Mouse (Mus musculus) lung, embryonic 14.5 days (tissue): ENCODE measurements around the gene Tmem60. TPM values are rescaled to one million over a fixed set of nuclear protein-coding genes. Genes with fewer than 3 reads are reported as not detected.

Experiments used
- ATAC-seq: fragments of 200-750 bp; cut with Nextera tagmentation; 2 replicates; pipeline ENCODE4 v1.8.0; 2017; ENCODE audit warnings: mild to moderate bottlenecking, moderate TSS enrichment, moderate library complexity; ENCODE audit not compliant: insufficient read depth
- DNase-seq: peaks from one replicate; pipeline ENCODE4 v3.0.0-alpha.2; 2015
- H3K27ac ChIP-seq: fragments of 300-500 bp; sonication (generic); 2 replicates; pipeline ENCODE4 v1.5.1; 2014; ENCODE audit warnings: low read depth, mild to moderate bottlenecking, moderate library complexity
- H3K27me3 ChIP-seq: fragments of 300-500 bp; sonication (generic); 2 replicates; pipeline ENCODE4 v1.6.1; 2014; ENCODE audit warnings: low read length, control low read depth; ENCODE audit not compliant: insufficient read depth
- H3K36me3 ChIP-seq: fragments of 300-500 bp; sonication (generic); 2 replicates; pipeline ENCODE4 v1.6.1; 2014; ENCODE audit warnings: control low read depth; ENCODE audit not compliant: insufficient read depth
- H3K4me1 ChIP-seq: fragments of 300-500 bp; sonication (generic); 2 replicates; pipeline ENCODE4 v1.6.1; 2014; ENCODE audit warnings: antibody characterized with exemption, control low read depth; ENCODE audit not compliant: insufficient read depth
- H3K4me2 ChIP-seq: fragments of 300-500 bp; sonication (generic); 2 replicates; pipeline ENCODE4 v1.6.1; 2014; ENCODE audit warnings: mild to moderate bottlenecking
- H3K4me3 ChIP-seq: fragments of 300-500 bp; sonication (generic); 2 replicates; pipeline ENCODE4 v1.5.1; 2014; ENCODE audit warnings: low read depth, low read length
- H3K9ac ChIP-seq: fragments of 300-500 bp; sonication (generic); 2 replicates; pipeline ENCODE4 v1.6.1; 2014
- H3K9me3 ChIP-seq: fragments of 300-500 bp; sonication (generic); 2 replicates; pipeline ENCODE4 v1.6.1; 2016; ENCODE audit warnings: low read depth, low read length, control low read depth
- CTCF ChIP-seq: IDR thresholded peaks from 2 replicates; pipeline ENCODE4 v1.5.1; 2016; ENCODE audit warnings: antibody characterized with exemption, low read depth
- WGBS: fragments of 180-500 bp; shearing (Covaris S2); extraction: QIAGEN DNeasy Blood & Tissue Kit; methylation state at CpG from one replicate; pipeline ENCODE4 v1.1.7; 2014; 5-methylcytosine and 5-hydroxymethylcytosine counted together
- polyA plus RNA-seq: library from polyadenylated mRNA; unstranded; fragments of >200 nt; fragmentation: Nextera tagmentation; extraction: Ambion mirVana; gene quantifications from 2 replicates; pipeline ENCODE4 v1.2.1, GENCODE M21; 2014

Gene Tmem60
- polyA plus RNA-seq, 1 experiment from 2014 or later: 45.2 TPM

- Histone ChIP-seq H3K27me3 (no peaks in the 10 kb centered on the region), H3K4me1 (no peaks in the 10 kb centered on the region), H3K9ac (no peak overlapping the region), H3K27ac (no peak overlapping the region), H3K36me3 (no peaks in the 10 kb centered on the region), H3K4me2 (no peak overlapping the region), H3K9me3 (no peaks in the 10 kb centered on the region), H3K4me3 (no peak overlapping the region)
- no peak for TF ChIP-seq CTCF
- DNase-seq (peak; percentile 13), ATAC-seq (no peak)
- 57% methylated on average over 6 of the region's 6 CpGs for WGBS
These were observed 47.7 kb downstream of the Tmem60 start for GRCm38 (mm10) chr5:20929669-20930151.

GRCm38 (mm10) chr5:20930430-20930829, 48.4 kb downstream of the Tmem60 start:
- Histone ChIP-seq H3K9me3 (no peaks in the 10 kb centered on the region), H3K36me3 (no peaks in the 10 kb centered on the region), H3K9ac (no peak overlapping the region), H3K27ac (no peak overlapping the region), H3K4me3 (no peak overlapping the region), H3K4me2 (no peak overlapping the region), H3K27me3 (no peaks in the 10 kb centered on the region), H3K4me1 (no peaks in the 10 kb centered on the region)
- ATAC-seq (no peak), DNase-seq (no peak)
- TF ChIP-seq CTCF: no peak

GRCm38 (mm10) chr5:20931300-20931699, 49.3 kb downstream of the Tmem60 start:
- no peak for ATAC-seq
- no peak for TF ChIP-seq CTCF
- Histone ChIP-seq H3K27me3 (no peaks in the 10 kb centered on the region), H3K9me3 (no peaks in the 10 kb centered on the region), H3K36me3 (no peaks in the 10 kb centered on the region), H3K4me3 (no peak overlapping the region), H3K4me1 (no peaks in the 10 kb centered on the region), H3K27ac (no peak overlapping the region), H3K4me2 (no peak overlapping the region), H3K9ac (no peak overlapping the region)
- no peak for DNase-seq
- 88% methylated on average over 3 of the region's 3 CpGs for WGBS

- Histone ChIP-seq H3K9ac (no peak overlapping the region), H3K4me3 (no peak overlapping the region), H3K36me3 (no peaks in the 10 kb centered on the region), H3K4me2 (no peak overlapping the region), H3K27me3 (no peaks in the 10 kb centered on the region), H3K4me1 (no peaks in the 10 kb centered on the region), H3K9me3 (no peaks in the 10 kb centered on the region), H3K27ac (no peak overlapping the region)
- WGBS: 86% methylated on average over 3 of the region's 3 CpGs
- DNase-seq (no peak), ATAC-seq (no peak)
- no peak for TF ChIP-seq CTCF
These were observed 50.6 kb downstream of the Tmem60 start for GRCm38 (mm10) chr5:20932585-20932984.

- Histone ChIP-seq H3K4me3 (no peak overlapping the region), H3K27me3 (no peaks in the 10 kb centered on the region), H3K36me3 (no peaks in the 10 kb centered on the region), H3K4me1 (no peaks in the 10 kb centered on the region; the same call in 1 of the 2 replicates), H3K27ac (no peak overlapping the region), H3K9me3 (no peaks in the 10 kb centered on the region), H3K9ac (no peak overlapping the region), H3K4me2 (no peak overlapping the region)
- 48% methylated on average over 5 of the region's 5 CpGs for WGBS
- TF ChIP-seq CTCF: no peak
- no peak for ATAC-seq
- DNase-seq: no peak
These were observed 53.9 kb downstream of the Tmem60 start for GRCm38 (mm10) chr5:20935934-20936333.

Other genes starting within 250 kb of the Tmem60 start
- gene Phtf2, start 67 bp upstream of the Tmem60 start, polyA plus RNA-seq: 11.2 and 12.4 TPM in 2 replicates
- 6.8 and 9.0 TPM in 2 replicates for gene Rsbn1l, start 74.2 kb downstream of the Tmem60 start, polyA plus RNA-seq
- gene Ptpn12, start 173.7 kb downstream of the Tmem60 start, polyA plus RNA-seq: 31.1 and 33.1 TPM in 2 replicates